Mouse (Mus musculus) testis, adult 2 months (tissue): ENCODE data around the gene Fam241b. TPM values are rescaled to one million over a fixed set of nuclear protein-coding genes. Genes with fewer than 3 reads are reported as not detected.

ENCODE experiments used
- H3K27ac ChIP-seq: fragments of 200-500 bp; 2 replicates; pipeline ENCODE4 v1.5.1; 2012; ENCODE audit warnings: low read depth, low read length; ENCODE audit not compliant: control insufficient read depth, insufficient read depth
- H3K27me3 ChIP-seq: fragments of 200-500 bp; 2 replicates; pipeline ENCODE4 v1.6.1; 2012; ENCODE audit warnings: mild to moderate bottlenecking, low read length, moderate library complexity; ENCODE audit not compliant: control insufficient read depth, insufficient read depth
- H3K36me3 ChIP-seq: fragments of 200-500 bp; 2 replicates; pipeline ENCODE4 v1.6.1; 2012; ENCODE audit warnings: mild to moderate bottlenecking, low read length; ENCODE audit not compliant: control insufficient read depth, insufficient read depth
- H3K4me1 ChIP-seq: fragments of 200-500 bp; 2 replicates; pipeline ENCODE4 v1.6.1; 2012; ENCODE audit warnings: low read length; ENCODE audit not compliant: control insufficient read depth, insufficient read depth
- H3K4me3 ChIP-seq: fragments of 200-500 bp; 2 replicates; pipeline ENCODE4 v1.5.1; 2012; ENCODE audit warnings: low read depth, mild to moderate bottlenecking, low read length, moderate library complexity, mixed read lengths; ENCODE audit not compliant: control insufficient read depth
- CTCF ChIP-seq: fragments of 200-500 bp; IDR thresholded peaks from 2 replicates; pipeline ENCODE4 v1.5.1; 2012; ENCODE audit warnings: low read depth, mild to moderate bottlenecking, inconsistent platforms, low read length, moderate library complexity; ENCODE audit not compliant: control insufficient read depth, insufficient read depth, insufficient replicate concordance
- POLR2A ChIP-seq: fragments of 200-500 bp; IDR thresholded peaks from 2 replicates; pipeline ENCODE4 v1.6.1; 2012; ENCODE audit warnings: low read depth, mild to moderate bottlenecking, inconsistent platforms, low read length, moderate library complexity; ENCODE audit not compliant: control insufficient read depth
- polyA plus RNA-seq: library from polyadenylated mRNA; depleted of rRNA; stranded (reverse); fragments of >200 nt; gene quantifications from 2 replicates; pipeline ENCODE4 v1.2.3, GENCODE M21; 2012

The Fam241b gene
- polyA plus RNA-seq, 1 experiment = 5.3 TPM

GRCm38 (mm10) chr10:62069398-62069797, 74.3 kb downstream of the Fam241b start:
- TF ChIP-seq CTCF (no peak), POLR2A (no peak)
- Histone ChIP-seq H3K27me3 (no peaks in the 10 kb centered on the region), H3K36me3 (no peaks in the 10 kb centered on the region), H3K4me1 (no peaks in the 10 kb centered on the region), H3K27ac (no peak overlapping the region), H3K4me3 (no peak overlapping the region)

GRCm38 (mm10) chr10:62068532-62068931, 75.2 kb downstream of the Fam241b start:
- no peaks in the 10 kb centered on the region for H3K27me3 ChIP-seq
- no peaks in the 10 kb centered on the region for H3K4me1 ChIP-seq
- H3K4me3 ChIP-seq = no peak overlapping the region
- no peak overlapping the region for H3K27ac ChIP-seq
- no peaks in the 10 kb centered on the region for H3K36me3 ChIP-seq
- no peak for TF ChIP-seq POLR2A
- TF ChIP-seq CTCF = no peak

GRCm38 (mm10) chr10:62066213-62066612, 77.5 kb downstream of the Fam241b start:
- TF ChIP-seq CTCF (no peak), POLR2A (no peak)
- H3K27ac ChIP-seq = no peak overlapping the region
- H3K4me3 ChIP-seq = no peak overlapping the region
- H3K36me3 ChIP-seq = no peaks in the 10 kb centered on the region
- H3K27me3 ChIP-seq = no peaks in the 10 kb centered on the region
- no peaks in the 10 kb centered on the region for H3K4me1 ChIP-seq

GRCm38 (mm10) chr10:62062786-62063185, 80.9 kb downstream of the Fam241b start:
- Histone ChIP-seq H3K4me3 (no peak overlapping the region), H3K36me3 (no peaks in the 10 kb centered on the region), H3K4me1 (no peaks in the 10 kb centered on the region; the same call in 1 of the 2 replicates), H3K27me3 (no peaks in the 10 kb centered on the region), H3K27ac (no peak overlapping the region)
- TF ChIP-seq CTCF (peak; percentile 54; the same call in 1 of the 2 replicates), POLR2A (no peak)

- Histone ChIP-seq H3K36me3 (no peaks in the 10 kb centered on the region), H3K27ac (no peak overlapping the region), H3K27me3 (no peaks in the 10 kb centered on the region), H3K4me1 (no peaks in the 10 kb centered on the region; the same call in 1 of the 2 replicates), H3K4me3 (no peak overlapping the region)
- TF ChIP-seq POLR2A = no peak
- TF ChIP-seq CTCF = no peak
These were observed 82.6 kb downstream of the Fam241b start for GRCm38 (mm10) chr10:62060969-62061678.

- no peaks in the 10 kb centered on the region for H3K27me3 ChIP-seq
- no peak overlapping the region for H3K4me3 ChIP-seq
- no peaks in the 10 kb centered on the region; the same call in 1 of the 2 replicates for H3K4me1 ChIP-seq
- 0 out of 2 replicates have a peak, but pooled peaks have one; percentile 10 for TF ChIP-seq POLR2A
- no peak for TF ChIP-seq CTCF
- H3K27ac ChIP-seq = no peak overlapping the region
- H3K36me3 ChIP-seq = no peaks in the 10 kb centered on the region
These were observed 83.4 kb downstream of the Fam241b start for GRCm38 (mm10) chr10:62060224-62060913.
